In genomic region chr6:6577741-6578284, GRCm38 (mm10) we compare ENCODE assay signal across 8 mouse cellular contexts. TPM values are rescaled to one million over a fixed set of nuclear protein-coding genes. Genes with fewer than 3 reads are reported as not detected.
A peak's percentile ranks its signal among the peaks of the same experiment; 100 is the strongest.
DNase-seq lines count a peak whose midpoint lies in the region; ATAC-seq and TF ChIP-seq lines count a peak whose summit lies in the region.

No protein-coding gene starts in this region.

- DNase-seq in heart, adult 9 months (ENCODE audit: low spot score in 2 of 2), result no peak
- DNase-seq in adipocyte (ENCODE audit: low spot score), result peak; percentile 66
- no peak for DNase-seq in stomach, postnatal 0 days (ENCODE audit: low spot score)
- no peak for DNase-seq in layer of hippocampus, postnatal 14 days (ENCODE audit: low spot score in 2 of 2)
- DNase-seq in layer of hippocampus, postnatal 36 days, result no peak

- peak overlapping the region; percentile 78 for H3K4me3 ChIP-seq in heart, embryonic 12.5 days
- H3K4me3 ChIP-seq in heart, embryonic 15.5 days, result peak overlapping the region; percentile 98
- H3K4me3 ChIP-seq in lung, embryonic 16.5 days (ENCODE audit: low read length), result peak overlapping the region; percentile 93
- H3K4me3 ChIP-seq in stomach, postnatal 0 days (ENCODE audit: low read depth, low read length), result peak overlapping the region; percentile 89

- peaks cover 7% of the 10 kb centered on the region; the same call in 1 of the 2 replicates for H3K36me3 ChIP-seq in heart, embryonic 12.5 days
- H3K36me3 ChIP-seq in heart, embryonic 15.5 days, result no peaks in the 10 kb centered on the region; the same call in 1 of the 2 replicates
- no peaks in the 10 kb centered on the region for H3K36me3 ChIP-seq in lung, embryonic 16.5 days (ENCODE audit: control insufficient read depth, insufficient read depth, low read length)
- H3K36me3 ChIP-seq in stomach, postnatal 0 days (ENCODE audit: control insufficient read depth, insufficient read depth, low read length), result no peaks in the 10 kb centered on the region

- WGBS in heart, embryonic 12.5 days, result 4% methylated on average over 17 of the region's 17 CpGs
- 3% methylated on average over 17 of the region's 17 CpGs for WGBS in heart, embryonic 15.5 days
- WGBS in lung, embryonic 16.5 days, result 1% methylated on average over 17 of the region's 17 CpGs
- 2% methylated on average over 17 of the region's 17 CpGs for WGBS in stomach, postnatal 0 days

- H3K27me3 ChIP-seq in heart, embryonic 12.5 days (replicated peaks), result no peaks in the 10 kb centered on the region
- no peaks in the 10 kb centered on the region for H3K27me3 ChIP-seq in heart, embryonic 15.5 days
- no peaks in the 10 kb centered on the region for H3K27me3 ChIP-seq in lung, embryonic 16.5 days (ENCODE audit: control insufficient read depth, insufficient read depth, low read depth, low read length)
- H3K27me3 ChIP-seq in stomach, postnatal 0 days (ENCODE audit: control insufficient read depth, insufficient read depth, low read length), result no peaks in the 10 kb centered on the region

- H3K4me2 ChIP-seq in heart, embryonic 12.5 days, result peak overlapping the region; percentile 70
- H3K4me2 ChIP-seq in heart, embryonic 15.5 days, result peak overlapping the region; percentile 69
- peak overlapping the region; percentile 77 for H3K4me2 ChIP-seq in lung, embryonic 16.5 days (ENCODE audit: low read depth, low read length)
- H3K4me2 ChIP-seq in stomach, postnatal 0 days (replicated peaks; ENCODE audit: low read depth), result peak overlapping the region; percentile 60

- TF ChIP-seq EP300 in stomach, postnatal 0 days (optimal IDR thresholded peaks at IDR 0.05), result no peak

- peaks cover 3% of the 10 kb centered on the region; the same call in 1 of the 2 replicates for H3K4me1 ChIP-seq in heart, embryonic 12.5 days (replicated peaks)
- peaks cover 17% of the 10 kb centered on the region for H3K4me1 ChIP-seq in heart, embryonic 15.5 days (replicated peaks)
- H3K4me1 ChIP-seq in lung, embryonic 16.5 days (replicated peaks; ENCODE audit: control insufficient read depth, insufficient read depth, low read length), result no peaks in the 10 kb centered on the region; the same call in 1 of the 2 replicates
- H3K4me1 ChIP-seq in stomach, postnatal 0 days (replicated peaks; ENCODE audit: control insufficient read depth, insufficient read depth), result no peaks in the 10 kb centered on the region

- H3K9ac ChIP-seq in heart, embryonic 12.5 days, result peak overlapping the region; percentile 92
- H3K9ac ChIP-seq in heart, embryonic 15.5 days, result peak overlapping the region; percentile 100
- H3K9ac ChIP-seq in lung, embryonic 16.5 days (ENCODE audit: low read length), result peak overlapping the region; percentile 98
- peak overlapping the region; percentile 98 for H3K9ac ChIP-seq in stomach, postnatal 0 days (ENCODE audit: low read length)

- ATAC-seq in heart, embryonic 12.5 days (ENCODE audit: insufficient number of reproducible peaks, low FRiP score), result peak; percentile 66
- peak; percentile 38 for ATAC-seq in heart, embryonic 15.5 days (replicated peaks; ENCODE audit: insufficient number of reproducible peaks, insufficient read depth, low FRiP score, low read depth)
- peak; percentile 51 for ATAC-seq in lung, embryonic 16.5 days (ENCODE audit: low read depth)
- ATAC-seq in stomach, postnatal 0 days (ENCODE audit: low FRiP score, low TSS enrichment), result peak; percentile 74

- no peak for TF ChIP-seq CTCF in stomach, postnatal 0 days (IDR thresholded peaks at IDR 0.05; ENCODE audit: low read depth)

- H3K27ac ChIP-seq in heart, embryonic 12.5 days (ENCODE audit: poor library complexity, severe bottlenecking), result peak overlapping the region; percentile 92
- peak overlapping the region; percentile 94 for H3K27ac ChIP-seq in heart, embryonic 15.5 days
- H3K27ac ChIP-seq in lung, embryonic 16.5 days (ENCODE audit: low read length), result peak overlapping the region; percentile 92
- H3K27ac ChIP-seq in stomach, postnatal 0 days (replicated peaks), result peak overlapping the region; percentile 96

- H3K9me3 ChIP-seq in heart, embryonic 12.5 days (replicated peaks), result no peaks in the 10 kb centered on the region
- H3K9me3 ChIP-seq in heart, embryonic 15.5 days (replicated peaks), result no peaks in the 10 kb centered on the region
- H3K9me3 ChIP-seq in lung, embryonic 16.5 days (ENCODE audit: control insufficient read depth, low read length), result no peaks in the 10 kb centered on the region
- H3K9me3 ChIP-seq in stomach, postnatal 0 days (ENCODE audit: control insufficient read depth, low read length), result no peaks in the 10 kb centered on the region

RNA-seq across cellular contexts. Expression of gene Sem1, which starts 0.7 kb away (rescaled TPM):
- polyA plus RNA-seq in heart, embryonic 12.5 days (2016; fragmentation: Nextera tagmentation; extraction: Ambion mirVana), result 208 and 209 TPM in 2 replicates
- polyA plus RNA-seq in heart, embryonic 15.5 days (2015; fragmentation: Nextera tagmentation; extraction: Ambion mirVana), result 187 and 245 TPM in 2 replicates
- 245 and 254 TPM in 2 replicates for polyA plus RNA-seq in lung, embryonic 16.5 days (2015; fragmentation: Nextera tagmentation; extraction: Ambion mirVana)
- polyA plus RNA-seq in stomach, postnatal 0 days (2015; fragmentation: Nextera tagmentation; extraction: Ambion mirVana), result 231 and 250 TPM in 2 replicates
- 10 to 100 TPM; 55.3 to 59.5 TPM for total RNA-seq in layer of hippocampus, postnatal 14 days (2021)
- 10 to 100 TPM; 46.9 to 48.9 TPM for total RNA-seq in layer of hippocampus, postnatal 36 days (2021)
